Mouse (Mus musculus): ENCODE measurements around the gene Srgap3.

Srgap3 gene

GRCm38 (mm10) chr6:112902791-112903190, 44.3 kb downstream of the Srgap3 start:
- no peak for TF ChIP-seq GATA4 (IDR thresholded peaks at IDR 0.05; ENCODE audit: insufficient replicate concordance, low read length)

GRCm38 (mm10) chr6:112900306-112900705, 46.8 kb downstream of the Srgap3 start:
- TF ChIP-seq GATA4 (IDR thresholded peaks at IDR 0.05; ENCODE audit: insufficient replicate concordance, low read length) = no peak

GRCm38 (mm10) chr6:112899711-112900110, 47.4 kb downstream of the Srgap3 start:
- no peak for TF ChIP-seq GATA4 (IDR thresholded peaks at IDR 0.05; ENCODE audit: insufficient replicate concordance, low read length)

- TF ChIP-seq GATA4 (IDR thresholded peaks at IDR 0.05; ENCODE audit: insufficient replicate concordance, low read length) = no peak
Observed at GRCm38 (mm10) chr6:112899276-112899675, 47.8 kb downstream of the Srgap3 start.

GRCm38 (mm10) chr6:112898435-112898834, 48.6 kb downstream of the Srgap3 start:
- no peak for TF ChIP-seq GATA4 (IDR thresholded peaks at IDR 0.05; ENCODE audit: insufficient replicate concordance, low read length)

- TF ChIP-seq GATA4 (IDR thresholded peaks at IDR 0.05; ENCODE audit: insufficient replicate concordance, low read length) = no peak
Observed at GRCm38 (mm10) chr6:112896372-112896771, 50.7 kb downstream of the Srgap3 start.

GRCm38 (mm10) chr6:112890331-112890751, 56.7 kb downstream of the Srgap3 start:
- no peak for TF ChIP-seq GATA4 (IDR thresholded peaks at IDR 0.05; ENCODE audit: insufficient replicate concordance, low read length)

- peak; percentile 87 for TF ChIP-seq GATA4 (IDR thresholded peaks at IDR 0.05; ENCODE audit: insufficient replicate concordance, low read length)
Observed at GRCm38 (mm10) chr6:112883588-112884135, 63.4 kb downstream of the Srgap3 start.

- TF ChIP-seq GATA4 (IDR thresholded peaks at IDR 0.05; ENCODE audit: insufficient replicate concordance, low read length) = no peak
Observed at GRCm38 (mm10) chr6:112880048-112880534, 67.0 kb downstream of the Srgap3 start.

GRCm38 (mm10) chr6:112879154-112879553, 67.9 kb downstream of the Srgap3 start:
- no peak for TF ChIP-seq GATA4 (IDR thresholded peaks at IDR 0.05; ENCODE audit: insufficient replicate concordance, low read length)

GRCm38 (mm10) chr6:112873089-112873835, 73.8 kb downstream of the Srgap3 start:
- no peak for TF ChIP-seq GATA4 (IDR thresholded peaks at IDR 0.05; ENCODE audit: insufficient replicate concordance, low read length)

- TF ChIP-seq GATA4 (IDR thresholded peaks at IDR 0.05; ENCODE audit: insufficient replicate concordance, low read length) = no peak
Observed at GRCm38 (mm10) chr6:112871241-112871780, 75.8 kb downstream of the Srgap3 start.

- no peak for TF ChIP-seq GATA4 (IDR thresholded peaks at IDR 0.05; ENCODE audit: insufficient replicate concordance, low read length)
Observed at GRCm38 (mm10) chr6:112868197-112868957, 78.7 kb downstream of the Srgap3 start.

GRCm38 (mm10) chr6:112866096-112866495, 81.0 kb downstream of the Srgap3 start:
- no peak for TF ChIP-seq GATA4 (IDR thresholded peaks at IDR 0.05; ENCODE audit: insufficient replicate concordance, low read length)

- TF ChIP-seq GATA4 (IDR thresholded peaks at IDR 0.05; ENCODE audit: insufficient replicate concordance, low read length) = no peak
Observed at GRCm38 (mm10) chr6:112865021-112865531, 82.0 kb downstream of the Srgap3 start.
